Mouse (Mus musculus) forebrain, postnatal 0 days (tissue): Measurements from ENCODE around the gene Piwil4. TPM values are rescaled to one million over a fixed set of nuclear protein-coding genes. Genes with fewer than 3 reads are reported as not detected.
"Not testable (repeated sequence)": the region's sequence is repeated elsewhere in the genome, so short reads cannot be mapped to it uniquely, and the experiment has no call there.

Source experiments
- ATAC-seq: fragments of 200-750 bp; cut with Nextera tagmentation; 2 replicates; pipeline ENCODE4 v1.8.0; 2017; ENCODE audit warnings: mild to moderate bottlenecking, moderate library complexity
- DNase-seq: peaks from one replicate; pipeline ENCODE4 v3.0.0-alpha.2; 2015
- H3K27ac ChIP-seq: fragments of 300-500 bp; sonication (generic); 2 replicates; pipeline ENCODE4 v1.5.1; 2014; ENCODE audit warnings: low read depth, mild to moderate bottlenecking, antibody characterized with exemption, low read length, moderate library complexity, mixed read lengths
- H3K27me3 ChIP-seq: fragments of 300-500 bp; sonication (generic); 2 replicates; pipeline ENCODE4 v1.6.1; 2014; ENCODE audit warnings: mild to moderate bottlenecking, low read length, mixed read lengths; ENCODE audit not compliant: insufficient read depth
- H3K36me3 ChIP-seq: fragments of 300-500 bp; sonication (generic); 2 replicates; pipeline ENCODE4 v1.6.1; 2014; ENCODE audit warnings: mild to moderate bottlenecking, moderate library complexity; ENCODE audit not compliant: insufficient read depth
- H3K4me1 ChIP-seq: fragments of 300-500 bp; sonication (generic); 2 replicates; pipeline ENCODE4 v1.6.1; 2014; ENCODE audit warnings: antibody characterized with exemption; ENCODE audit not compliant: insufficient read depth
- H3K4me2 ChIP-seq: fragments of 300-500 bp; sonication (generic); 2 replicates; pipeline ENCODE4 v1.6.1; 2014; ENCODE audit warnings: low read depth, mild to moderate bottlenecking, moderate library complexity
- H3K4me3 ChIP-seq: fragments of 300-500 bp; sonication (generic); 2 replicates; pipeline ENCODE4 v1.5.1; 2014; ENCODE audit warnings: low read depth, low read length, mixed read lengths
- H3K9ac ChIP-seq: fragments of 300-500 bp; sonication (generic); 2 replicates; pipeline ENCODE4 v1.6.1; 2014; ENCODE audit warnings: mild to moderate bottlenecking
- H3K9me3 ChIP-seq: fragments of 300-500 bp; sonication (generic); 2 replicates; pipeline ENCODE4 v1.6.1; 2016; ENCODE audit warnings: low read length
- CTCF ChIP-seq: sonication (generic); IDR thresholded peaks from 2 replicates; pipeline ENCODE4 v1.5.1; 2016; ENCODE audit warnings: antibody characterized with exemption, control low read depth, low read depth
- WGBS: fragments of 180-500 bp; shearing (Covaris S2); extraction: QIAGEN DNeasy Blood & Tissue Kit; methylation state at CpG from one replicate; pipeline ENCODE4 v1.1.7; 2014; 5-methylcytosine and 5-hydroxymethylcytosine counted together
- polyA plus RNA-seq: library from polyadenylated mRNA; unstranded; fragments of >200 nt; fragmentation: Nextera tagmentation; extraction: Ambion mirVana; gene quantifications from 2 replicates; pipeline ENCODE4 v1.2.1, GENCODE M21; 2015
- total RNA-seq: library from RNA; depleted of rRNA; stranded (reverse); fragments of >200 nt; gene quantifications from 2 replicates; pipeline ENCODE4 v1.2.3, GENCODE M21; 2014

The Piwil4 gene
- total and polyA plus RNA-seq, 2 experiments from 2014 or later: 0.18 to 0.29 TPM

DNA sequence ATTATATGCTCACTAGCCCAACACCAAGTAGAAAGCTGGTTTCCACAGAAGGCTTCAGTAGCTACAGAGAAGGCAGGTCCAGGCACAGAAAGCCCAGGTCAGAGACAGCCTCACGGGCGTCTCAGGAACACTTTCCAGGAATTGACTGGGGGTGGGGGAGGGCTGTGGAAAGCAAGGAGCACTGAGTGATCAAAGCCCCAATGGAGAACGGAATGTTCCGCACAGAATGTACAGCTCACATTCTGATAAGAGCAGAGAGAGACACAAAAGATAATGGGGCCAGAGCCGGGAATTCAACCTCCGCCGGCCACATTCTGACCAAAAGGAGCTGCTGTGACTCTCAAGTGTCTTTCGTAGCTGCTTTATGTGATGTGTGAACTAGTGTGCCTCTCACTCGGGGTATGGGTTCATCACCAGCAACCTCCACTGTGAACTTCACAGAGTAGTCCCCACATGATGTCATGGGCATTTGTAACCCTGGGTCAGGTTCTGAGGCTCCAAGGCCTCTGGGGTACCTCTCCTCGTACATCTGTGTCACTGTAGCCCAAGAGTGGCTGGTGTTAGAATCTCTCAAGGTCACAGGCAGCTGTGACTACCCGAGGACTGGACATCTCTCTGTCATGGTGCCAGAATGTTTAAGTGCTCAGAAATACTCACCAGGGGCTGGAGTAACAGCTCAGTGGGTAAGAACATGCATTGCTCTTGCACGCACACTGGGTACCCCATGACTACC lies 51.0 kb downstream of the Piwil4 start:
- no peaks in the 10 kb centered on the region for H3K9me3 ChIP-seq
- ATAC-seq (no peak), DNase-seq (no peak)
- TF ChIP-seq CTCF: no peak
- 71% methylated on average over 12 of the region's 12 CpGs for WGBS
- no peaks in the 10 kb centered on the region for H3K27me3 ChIP-seq
- no peaks in the 10 kb centered on the region for H3K4me1 ChIP-seq
- no peak overlapping the region for H3K9ac ChIP-seq
- H3K4me2 ChIP-seq: no peak overlapping the region
- H3K27ac ChIP-seq: no peak overlapping the region
- no peak overlapping the region for H3K4me3 ChIP-seq
- no peaks in the 10 kb centered on the region for H3K36me3 ChIP-seq

DNA sequence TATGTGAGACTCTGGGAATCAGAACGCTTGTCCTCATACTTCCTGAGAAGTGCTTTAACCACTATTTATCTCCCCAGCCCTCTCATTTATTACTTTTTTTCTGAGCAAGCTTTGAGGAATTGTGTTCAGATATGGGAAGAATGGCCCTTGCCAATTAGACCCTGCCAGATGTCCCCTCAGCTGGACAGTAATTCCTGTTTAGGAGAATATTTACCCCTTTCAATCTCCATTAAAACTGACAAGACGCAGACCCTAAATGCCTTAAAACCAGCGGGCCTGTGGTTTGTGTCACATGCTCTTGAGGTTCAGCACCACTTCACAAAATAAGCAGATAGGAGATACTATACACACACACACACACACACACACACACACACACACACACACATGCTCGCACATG lies 56.2 kb downstream of the Piwil4 start:
- Histone ChIP-seq H3K9ac (no peak overlapping the region), H3K9me3 (no peaks in the 10 kb centered on the region), H3K4me1 (no peaks in the 10 kb centered on the region), H3K36me3 (no peaks in the 10 kb centered on the region), H3K4me2 (no peak overlapping the region), H3K4me3 (no peak overlapping the region), H3K27ac (no peak overlapping the region), H3K27me3 (no peaks in the 10 kb centered on the region)
- WGBS: 71% methylated on average over 4 of the region's 4 CpGs
- ATAC-seq (no peak), DNase-seq (no peak)
- TF ChIP-seq CTCF: no peak

DNA sequence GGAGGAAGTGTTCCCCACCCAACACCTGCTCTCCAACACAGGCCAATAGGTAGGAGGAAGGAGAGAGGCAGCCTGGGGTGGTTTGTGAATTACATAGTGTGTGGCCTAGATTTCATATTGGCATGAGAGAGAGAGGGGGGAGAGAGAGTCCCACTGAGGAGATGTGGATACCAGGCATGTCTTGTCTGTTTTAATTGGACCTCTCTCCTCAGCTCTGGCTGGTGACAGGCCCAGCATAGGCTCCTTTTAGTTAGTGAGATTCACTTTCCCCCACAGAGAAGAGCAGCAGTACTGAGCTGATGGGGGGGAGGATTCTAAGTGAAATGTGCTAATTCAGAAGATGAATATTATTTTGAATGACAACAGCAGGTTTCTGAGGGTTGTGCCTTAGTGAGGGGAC lies 57.8 kb downstream of the Piwil4 start:
- no peak for ATAC-seq
- no peaks in the 10 kb centered on the region for H3K36me3 ChIP-seq
- H3K4me3 ChIP-seq: no peak overlapping the region
- H3K27me3 ChIP-seq: no peaks in the 10 kb centered on the region
- H3K9ac ChIP-seq: no peak overlapping the region
- no peaks in the 10 kb centered on the region for H3K4me1 ChIP-seq
- no peak for TF ChIP-seq CTCF
- no peaks in the 10 kb centered on the region for H3K9me3 ChIP-seq
- H3K4me2 ChIP-seq: no peak overlapping the region
- DNase-seq: no peak
- no peak overlapping the region for H3K27ac ChIP-seq

- DNase-seq: no peak
- TF ChIP-seq CTCF: no peak
- H3K36me3 ChIP-seq: no peaks in the 10 kb centered on the region
These were observed 59.9 kb downstream of the Piwil4 start for GRCm38 (mm10) chr9:14680584-14680983.

GRCm38 (mm10) chr9:14675707-14676691 lies 64.5 kb downstream of the Piwil4 start:
- H3K4me2 ChIP-seq: no peak overlapping the region
- no peak overlapping the region for H3K4me3 ChIP-seq
- H3K9ac ChIP-seq: no peak overlapping the region
- no peaks in the 10 kb centered on the region for H3K9me3 ChIP-seq
- H3K27me3 ChIP-seq: no peaks in the 10 kb centered on the region
- TF ChIP-seq CTCF: no peak
- no peaks in the 10 kb centered on the region for H3K4me1 ChIP-seq
- H3K27ac ChIP-seq: no peak overlapping the region
- ATAC-seq (no peak), DNase-seq (no peak)
- H3K36me3 ChIP-seq: no peaks in the 10 kb centered on the region
- 57% methylated on average over 9 of the region's 9 CpGs for WGBS

More at GRCm38 (mm10) chr9:14680584-14680983, 59.9 kb downstream of the Piwil4 start:
- Histone ChIP-seq H3K4me1 (no peaks in the 10 kb centered on the region), H3K27me3 (no peaks in the 10 kb centered on the region), H3K27ac (no peak overlapping the region), H3K4me2 (no peak overlapping the region), H3K9ac (no peak overlapping the region), H3K4me3 (no peak overlapping the region), H3K9me3 (no peaks in the 10 kb centered on the region)
- no peak for ATAC-seq
- 58% methylated on average over 2 of the region's 2 CpGs for WGBS

DNA sequence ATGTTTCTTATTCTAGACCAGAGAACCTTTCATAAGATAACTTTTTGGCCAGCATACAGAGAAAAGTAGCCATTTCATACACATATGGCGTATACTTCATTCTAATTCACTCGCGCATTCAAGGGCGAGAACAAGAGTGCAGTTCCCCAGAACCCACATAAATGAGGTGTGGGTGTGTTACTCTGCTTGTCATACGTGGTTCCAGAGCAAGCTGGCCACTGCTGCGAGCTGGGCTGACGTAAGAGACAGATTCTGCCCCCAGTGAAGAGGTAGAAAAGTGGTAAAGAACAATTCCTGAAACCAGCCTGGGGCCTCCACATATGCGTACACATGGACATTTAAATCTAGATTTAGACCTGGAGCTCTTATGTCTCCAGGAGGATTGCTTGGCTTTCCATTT lies 66.0 kb downstream of the Piwil4 start:
- TF ChIP-seq CTCF: no peak
- DNase-seq: no peak
- Histone ChIP-seq H3K4me3 (no peak overlapping the region), H3K9me3 (no peaks in the 10 kb centered on the region), H3K36me3 (no peaks in the 10 kb centered on the region), H3K9ac (no peak overlapping the region), H3K27ac (no peak overlapping the region), H3K27me3 (no peaks in the 10 kb centered on the region), H3K4me2 (no peak overlapping the region), H3K4me1 (no peaks in the 10 kb centered on the region)
- 94% methylated on average over 8 of the region's 8 CpGs for WGBS
- no peak for ATAC-seq

DNA sequence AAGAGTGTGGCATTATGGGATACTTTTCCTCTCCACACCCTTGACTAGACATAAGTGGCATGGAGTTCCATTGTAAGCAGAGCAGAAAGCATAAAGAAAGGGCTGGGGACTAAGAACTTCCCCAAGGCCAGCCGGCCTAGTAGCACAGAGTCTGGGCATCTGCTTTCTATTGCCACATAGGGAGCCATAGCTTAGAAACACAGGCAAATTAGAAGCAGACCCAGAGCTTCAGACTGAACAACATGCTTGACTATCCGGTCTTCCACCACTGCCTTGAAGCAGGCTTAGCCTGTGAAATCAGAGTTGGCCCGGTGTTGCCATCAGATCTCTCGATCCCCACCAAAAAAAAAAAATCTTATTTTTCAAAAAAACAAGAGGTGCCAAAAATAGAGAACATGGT lies 67.4 kb downstream of the Piwil4 start:
- Histone ChIP-seq H3K27ac (no peak overlapping the region), H3K4me1 (no peaks in the 10 kb centered on the region), H3K27me3 (no peaks in the 10 kb centered on the region), H3K4me2 (no peak overlapping the region), H3K4me3 (no peak overlapping the region), H3K9me3 (no peaks in the 10 kb centered on the region), H3K9ac (no peak overlapping the region), H3K36me3 (no peaks in the 10 kb centered on the region)
- WGBS: 89% methylated on average over 4 of the region's 4 CpGs
- DNase-seq (no peak), ATAC-seq (no peak)
- TF ChIP-seq CTCF: no peak

- not testable (repeated sequence) for H3K27me3 ChIP-seq, H3K9ac ChIP-seq, H3K4me1 ChIP-seq, H3K27ac ChIP-seq, H3K9me3 ChIP-seq, H3K4me2 ChIP-seq, DNase-seq, H3K4me3 ChIP-seq, ATAC-seq, H3K36me3 ChIP-seq
- WGBS: 35% methylated on average over 5 of the region's 5 CpGs
These were observed 68.6 kb downstream of the Piwil4 start for GRCm38 (mm10) chr9:14671965-14672364.
